Mouse (Mus musculus) heart, postnatal 10 days (tissue): Measurements from ENCODE around the gene Gm17018. TPM values are rescaled to one million over a fixed set of nuclear protein-coding genes. Genes with fewer than 3 reads are reported as not detected.
A peak's percentile ranks its signal among the peaks of the same experiment; 100 is the strongest.

Experiments used
- DNase-seq, 2 experiments: peaks; one replicate each; pipeline ENCODE4 v3.0.0; 2021
- intact Hi-C: fragments of 180-260 bp; cut with DNase I; formaldehyde crosslinking; loops from one replicate; pipeline ENCODE4 v1.15.1; 2025
- total RNA-seq, 2 experiments: library from RNA; stranded (reverse); gene quantifications; 2 replicates each; pipeline ENCODE4 v1.2.3; 2021

Gm17018 gene
- total RNA-seq, 2 experiments from 2014 or later = 15.0 to 16.5 TPM

GRCm38 (mm10) chr19:45584856-45585620 is 24.6 kb downstream of the Gm17018 start:
- intact Hi-C loops = loop anchor here (5.0 kb wide), 1 partner anchor 42 kb away; no protein-coding TSS in a partner anchor
- no peak for DNase-seq

- intact Hi-C loops = no loop called here
- DNase-seq = no peak
Observed at GRCm38 (mm10) chr19:45586850-45587249, 26.4 kb downstream of the Gm17018 start.

GRCm38 (mm10) chr19:45587509-45588292 is 27.3 kb downstream of the Gm17018 start:
- intact Hi-C loops = no loop called here
- peak; percentile 60 to 64 for DNase-seq

GRCm38 (mm10) chr19:45589761-45590160 is 29.3 kb downstream of the Gm17018 start:
- no peak for DNase-seq

GRCm38 (mm10) chr19:45591704-45592103 is 31.3 kb downstream of the Gm17018 start:
- intact Hi-C loops = no loop called here
- DNase-seq = peak; percentile 76 to 82

More at GRCm38 (mm10) chr19:45589761-45590160, 29.3 kb downstream of the Gm17018 start:
- intact Hi-C loops = no loop called here

GRCm38 (mm10) chr19:45592916-45593315 is 32.5 kb downstream of the Gm17018 start:
- intact Hi-C loops = no loop called here
- no peak for DNase-seq

GRCm38 (mm10) chr19:45594079-45594478 is 33.7 kb downstream of the Gm17018 start:
- intact Hi-C loops = no loop called here
- DNase-seq = no peak

- intact Hi-C loops = no loop called here
- no peak for DNase-seq
Observed at GRCm38 (mm10) chr19:45595481-45595880, 35.1 kb downstream of the Gm17018 start.

- DNase-seq = peak; percentile 45 to 59
- intact Hi-C loops = no loop called here
Observed at GRCm38 (mm10) chr19:45596019-45596418, 35.6 kb downstream of the Gm17018 start.

- intact Hi-C loops = no loop called here
- DNase-seq = no peak
Observed at GRCm38 (mm10) chr19:45596434-45596833, 36.0 kb downstream of the Gm17018 start.

- intact Hi-C loops = no loop called here
- DNase-seq = no peak
Observed at GRCm38 (mm10) chr19:45597106-45597505, 36.7 kb downstream of the Gm17018 start.

- no peak for DNase-seq
- intact Hi-C loops = no loop called here
Observed at GRCm38 (mm10) chr19:45602606-45603005, 42.2 kb downstream of the Gm17018 start.

- intact Hi-C loops = no loop called here
- no peak for DNase-seq
Observed at GRCm38 (mm10) chr19:45606701-45607100, 46.3 kb downstream of the Gm17018 start.

- intact Hi-C loops = no loop called here
Observed at GRCm38 (mm10) chr19:45607479-45607878, 47.1 kb downstream of the Gm17018 start.

GRCm38 (mm10) chr19:45608648-45609339 is 48.4 kb downstream of the Gm17018 start:
- DNase-seq = no peak
- intact Hi-C loops = no loop called here

More at GRCm38 (mm10) chr19:45607479-45607878, 47.1 kb downstream of the Gm17018 start:
- no peak for DNase-seq

GRCm38 (mm10) chr19:45610823-45611222 is 50.4 kb downstream of the Gm17018 start:
- intact Hi-C loops = no loop called here
- no peak for DNase-seq

GRCm38 (mm10) chr19:45614375-45614774 is 54.0 kb downstream of the Gm17018 start:
- intact Hi-C loops = no loop called here
- DNase-seq = peak in 1 of 2 experiments; percentile 25

- no peak for DNase-seq
- intact Hi-C loops = no loop called here
Observed at GRCm38 (mm10) chr19:45614928-45615327, 54.5 kb downstream of the Gm17018 start.

GRCm38 (mm10) chr19:45615415-45616213 is 55.2 kb downstream of the Gm17018 start:
- intact Hi-C loops = no loop called here
- no peak for DNase-seq

- DNase-seq = no peak
- intact Hi-C loops = no loop called here
Observed at GRCm38 (mm10) chr19:45616214-45616518, 55.8 kb downstream of the Gm17018 start.
